ENCODE assay signal across 8 mouse cellular contexts in the genomic region with DNA sequence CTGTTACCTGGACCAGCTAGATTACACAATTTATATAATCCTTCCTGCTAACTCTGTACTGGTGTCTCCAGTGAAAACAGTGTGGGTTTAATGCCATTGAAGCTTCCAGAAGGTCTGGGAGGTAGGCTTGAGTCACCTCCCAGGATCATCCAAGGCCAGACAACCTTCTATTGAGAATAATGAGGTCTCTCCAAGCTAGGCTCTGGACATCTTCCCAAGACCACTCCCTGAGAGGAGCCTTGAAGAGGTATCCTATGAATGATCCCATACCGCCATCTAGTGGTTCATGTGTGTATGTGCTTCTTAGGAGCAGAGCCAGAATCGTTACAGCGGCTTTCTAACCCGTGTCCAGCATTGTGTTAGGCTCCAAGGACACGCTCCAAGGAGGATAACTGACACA. TPM values are rescaled to one million over a fixed set of nuclear protein-coding genes. Genes with fewer than 3 reads are reported as not detected.
A peak's percentile ranks its signal among the peaks of the same experiment; 100 is the strongest.
DNase-seq lines count a peak whose midpoint lies in the region; ATAC-seq and TF ChIP-seq lines count a peak whose summit lies in the region.

No protein-coding gene starts in this region.

- no peaks in the 10 kb centered on the region for H3K36me3 ChIP-seq in midbrain, embryonic 11.5 days (ENCODE audit: control insufficient read depth, insufficient read depth, low read length)
- H3K36me3 ChIP-seq in small intestine, adult 2 months (ENCODE audit: control insufficient read depth, insufficient read depth, low read length) = no peaks in the 10 kb centered on the region

- no peak overlapping the region for H3K27ac ChIP-seq in midbrain, embryonic 11.5 days (ENCODE audit: low read depth, low read length)
- no peak overlapping the region for H3K27ac ChIP-seq in small intestine, adult 2 months (ENCODE audit: insufficient read depth, low read depth, low read length)

- H3K9ac ChIP-seq in midbrain, embryonic 11.5 days (ENCODE audit: low read length) = no peak overlapping the region

- H3K27me3 ChIP-seq in midbrain, embryonic 11.5 days (ENCODE audit: control insufficient read depth, insufficient read depth, low read length) = no peaks in the 10 kb centered on the region
- H3K27me3 ChIP-seq in small intestine, adult 2 months (ENCODE audit: control insufficient read depth, insufficient read depth, low read length) = no peaks in the 10 kb centered on the region

- TF ChIP-seq POLR2A in small intestine, adult 2 months (IDR thresholded peaks at IDR 0.05; ENCODE audit: low read depth, low read length) = no peak

- WGBS in midbrain, embryonic 11.5 days = 2% methylated on average over 5 of the region's 5 CpGs
- WGBS in small intestine, adult 2 months = 1% methylated on average over 5 of the region's 5 CpGs

- H3K9me3 ChIP-seq in midbrain, embryonic 11.5 days (ENCODE audit: control insufficient read depth, low read length) = no peaks in the 10 kb centered on the region

- ATAC-seq in midbrain, embryonic 11.5 days (ENCODE audit: low FRiP score) = peak; percentile 71

- intact Hi-C loops in left cerebral cortex, postnatal 4 days (cut with DNase I) = loop anchor here (5.0 to 10.0 kb wide), 2 partner anchors 80 to 253 kb away; partner anchors contain the start of gene Zbtb8a

- H3K4me3 ChIP-seq in midbrain, embryonic 11.5 days (ENCODE audit: low read depth, low read length) = no peak overlapping the region
- no peak overlapping the region for H3K4me3 ChIP-seq in small intestine, adult 2 months (ENCODE audit: low read depth, low read length)

- no peaks in the 10 kb centered on the region for H3K4me1 ChIP-seq in midbrain, embryonic 11.5 days (ENCODE audit: control insufficient read depth, insufficient read depth, low read length)
- no peaks in the 10 kb centered on the region; the same call in 1 of the 2 replicates for H3K4me1 ChIP-seq in small intestine, adult 2 months (ENCODE audit: control insufficient read depth, insufficient read depth, insufficient read length, low read length)

- H3K4me2 ChIP-seq in midbrain, embryonic 11.5 days = no peak overlapping the region

- DNase-seq in 3134 (ENCODE audit: extremely low read depth, insufficient read length, low spot score) = peak; percentile 42
- DNase-seq in adrenal gland, adult 18-20 months (ENCODE audit: low spot score in 2 of 2) = peak; percentile 28 to 40
- peak; percentile 74 for DNase-seq in embryo, embryonic 11.5 days (ENCODE audit: low read depth, low spot score)
- peak; percentile 95 for DNase-seq in heart, adult 11 months
- peak; percentile 68 for DNase-seq in kidney, adult 11 months
- DNase-seq in left cerebral cortex, postnatal 4 days = peak; percentile 63
- peak; percentile 97 for DNase-seq in midbrain, embryonic 11.5 days (ENCODE audit: low spot score, missing footprints)

- TF ChIP-seq CTCF in small intestine, adult 2 months (IDR thresholded peaks at IDR 0.05; ENCODE audit: extremely low read depth, insufficient read length, insufficient replicate concordance, low read depth, low read length) = peak; percentile 60; the same call in 1 of the 2 replicates

RNA-seq across cellular contexts. Expression of gene Bsdc1, which starts 6.1 kb away (rescaled TPM):
- total RNA-seq in adrenal gland, adult 18-20 months (2021) = 10 to 100 TPM; 56.8 to 71.5 TPM
- 10 to 100 TPM; 38.5 to 40.7 TPM for total RNA-seq in left cerebral cortex, postnatal 4 days (2021)
- polyA plus RNA-seq in midbrain, embryonic 11.5 days (2014; fragmentation: Nextera tagmentation; extraction: Ambion mirVana) = 23.3 and 23.7 TPM in 2 replicates
- 13.9 and 24.5 TPM in 2 replicates for polyA plus RNA-seq in small intestine, adult 2 months (2012; rRNA removed)

RNA-seq across cellular contexts. Expression of gene Zbtb8b, which starts 14.6 kb away (rescaled TPM):
- total RNA-seq in adrenal gland, adult 18-20 months (2021) = under 1 TPM; 0.13 to 0.45 TPM
- 1 to 10 TPM; 6.3 to 6.6 TPM for total RNA-seq in left cerebral cortex, postnatal 4 days (2021)
- polyA plus RNA-seq in midbrain, embryonic 11.5 days (2014; fragmentation: Nextera tagmentation; extraction: Ambion mirVana) = 2.0 and 2.4 TPM in 2 replicates
- 0.05 TPM in 1 of 2 replicates, not detected in the other for polyA plus RNA-seq in small intestine, adult 2 months (2012; rRNA removed)

RNA-seq across cellular contexts. Expression of gene Tssk3, which starts 35.6 kb away (rescaled TPM):
- not detected for total RNA-seq in adrenal gland, adult 18-20 months (2021)
- 1 to 10 TPM; 1.0 TPM for total RNA-seq in left cerebral cortex, postnatal 4 days (2021)
- not detected in 2 replicates for polyA plus RNA-seq in midbrain, embryonic 11.5 days (2014; fragmentation: Nextera tagmentation; extraction: Ambion mirVana)
- polyA plus RNA-seq in small intestine, adult 2 months (2012; rRNA removed) = not detected in 2 replicates

RNA-seq across cellular contexts. Expression of gene Fam229a, which starts 35.7 kb away (rescaled TPM):
- not detected for total RNA-seq in adrenal gland, adult 18-20 months (2021)
- total RNA-seq in left cerebral cortex, postnatal 4 days (2021) = not detected
- polyA plus RNA-seq in midbrain, embryonic 11.5 days (2014; fragmentation: Nextera tagmentation; extraction: Ambion mirVana) = not detected in 2 replicates
- not detected in 2 replicates for polyA plus RNA-seq in small intestine, adult 2 months (2012; rRNA removed)

RNA-seq across cellular contexts. Expression of gene Marcksl1, which starts 58.1 kb away (rescaled TPM):
- total RNA-seq in adrenal gland, adult 18-20 months (2021) = 10 to 100 TPM; 29.3 to 30.4 TPM
- 1,000 to 10,000 TPM; 1,277 to 1,311 TPM for total RNA-seq in left cerebral cortex, postnatal 4 days (2021)
- polyA plus RNA-seq in midbrain, embryonic 11.5 days (2014; fragmentation: Nextera tagmentation; extraction: Ambion mirVana) = 1,816 and 1,974 TPM in 2 replicates
- polyA plus RNA-seq in small intestine, adult 2 months (2012; rRNA removed) = 7.7 and 37.3 TPM in 2 replicates

Comparison
In these comparisons a context has a peak if more than half of its experiments do, and no peak if none do; other contexts are left out.
1. DNase-seq: peak in every context shown above with its lines; median percentile 97 in midbrain, embryonic 11.5 days; 95 in heart, adult 11 months; 74 in embryo, embryonic 11.5 days; 68 in kidney, adult 11 months; 63 in left cerebral cortex, postnatal 4 days; 42 in 3134; 34 in adrenal gland, adult 18-20 months.
2. RNA of gene Zbtb8b, which starts 14.6 kb away (total RNA-seq): 6.3 to 6.6 TPM in left cerebral cortex, postnatal 4 days; 0.13 to 0.45 TPM in adrenal gland, adult 18-20 months; every median in the first group is over 4 times any median in the second.